Mouse (Mus musculus): ENCODE data around the gene Olfr851.

Olfr851 gene

GRCm38 (mm10) chr9:19492995-19493394, at the start of gene Olfr851:
Olfr851 (plus strand) TSS chr9:19493295.
- DNase-seq (ENCODE audit: low read depth, low spot score): no peak

DNA sequence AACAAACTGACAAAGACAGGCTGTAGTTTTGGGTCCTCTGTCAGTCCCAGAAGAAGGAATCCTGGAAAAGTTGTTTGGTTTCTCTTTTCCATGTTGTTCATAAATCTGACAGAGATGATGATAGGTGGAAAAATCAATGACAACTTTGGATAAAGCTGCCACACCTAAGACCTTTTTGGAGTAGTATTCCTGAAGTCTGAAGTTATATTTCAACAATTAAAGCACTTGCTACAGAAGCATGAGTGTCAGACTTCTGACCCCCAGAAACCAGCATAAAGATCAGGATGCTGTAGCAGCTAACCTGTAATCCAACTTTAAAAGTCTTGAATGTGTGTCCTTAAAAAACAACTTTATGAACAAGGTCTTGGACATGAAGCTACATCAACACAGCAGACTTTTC, 14.9 kb upstream of the Olfr851 start, which contains the start of gene Olfr850:
Gene Olfr850 (minus strand): TSS at position 101 of the 400 bp plus-strand sequence.
- DNase-seq (ENCODE audit: low read depth, low spot score): no peak

DNA sequence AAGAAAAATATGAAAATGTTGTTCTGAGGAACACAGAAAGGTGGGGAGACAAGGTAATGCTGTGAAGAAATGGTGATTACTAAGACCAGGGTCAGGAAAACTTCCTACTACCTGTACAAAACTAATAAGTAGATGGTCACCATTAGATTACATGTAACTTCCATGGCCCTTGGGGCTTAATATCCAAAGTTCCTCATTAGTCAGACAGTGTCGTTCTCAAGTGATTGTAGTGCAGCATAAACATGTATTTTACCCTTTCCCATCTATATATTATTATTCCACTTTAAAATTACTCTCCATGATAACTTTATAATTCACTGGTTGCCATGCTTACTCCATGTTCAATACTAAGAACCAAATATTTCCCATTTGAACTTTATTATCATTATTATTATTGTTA, 47.9 kb downstream of the Olfr851 start, which contains the start of gene Olfr853:
Gene Olfr853 (minus strand): TSS at position 101 of the 400 bp plus-strand sequence.
- no peak for DNase-seq (ENCODE audit: low read depth, low spot score)

Data from forelimb bud, embryonic 11.5 days (tissue).